Mouse (Mus musculus): ENCODE measurements around the gene Tmem243. TPM values are rescaled to one million over a fixed set of nuclear protein-coding genes. Genes with fewer than 3 reads are reported as not detected.

The Tmem243 gene
- 10 to 100 TPM in 1 of 2 experiments, 1 to 10 TPM in 1; 9.5 to 12.2 TPM for total RNA-seq (2021)

GRCm38 (mm10) chr5:9100207-9100848 is at the start of gene Tmem243:
Gene Tmem243, plus strand, starts transcription at chr5:9100668.
- peak; percentile 88 to 90 for DNase-seq (ENCODE audit: low spot score in 2 of 2)
- intact Hi-C loops (cut with DNase I), result loop anchor here (5.0 kb wide), 1 partner anchor 103 kb away; the partner anchor contains the start of gene Crot

GRCm38 (mm10) chr5:9056020-9056660 is 44.3 kb upstream of the Tmem243 start:
- intact Hi-C loops (cut with DNase I), result no loop called here
- DNase-seq (ENCODE audit: low spot score in 2 of 2), result peak; percentile 76 to 84

- DNase-seq (ENCODE audit: low spot score in 2 of 2), result no peak
- intact Hi-C loops (cut with DNase I), result no loop called here
Measured at GRCm38 (mm10) chr5:9057277-9057879, 43.1 kb upstream of the Tmem243 start.

GRCm38 (mm10) chr5:9059303-9060023 is 41.0 kb upstream of the Tmem243 start:
- DNase-seq (ENCODE audit: low spot score in 2 of 2), result peak in 1 of 2 experiments; percentile 6
- intact Hi-C loops (cut with DNase I), result loop anchor here (10.0 kb wide), 1 partner anchor 365 kb away; no protein-coding TSS in a partner anchor

GRCm38 (mm10) chr5:9060228-9060627 is 40.2 kb upstream of the Tmem243 start:
- intact Hi-C loops (cut with DNase I), result loop anchor here (10.0 kb wide), 1 partner anchor 365 kb away; no protein-coding TSS in a partner anchor
- DNase-seq (ENCODE audit: low spot score in 2 of 2), result no peak

GRCm38 (mm10) chr5:9064217-9064616 is 36.3 kb upstream of the Tmem243 start:
- no peak for DNase-seq (ENCODE audit: low spot score in 2 of 2)
- intact Hi-C loops (cut with DNase I), result loop anchor here (10.0 kb wide), 1 partner anchor 361 kb away; no protein-coding TSS in a partner anchor

GRCm38 (mm10) chr5:9068886-9069285 is 31.6 kb upstream of the Tmem243 start:
- intact Hi-C loops (cut with DNase I), result loop anchor here (10.0 kb wide), 1 partner anchor 356 kb away; no protein-coding TSS in a partner anchor

GRCm38 (mm10) chr5:9069599-9070209 is 30.8 kb upstream of the Tmem243 start:
- intact Hi-C loops (cut with DNase I), result loop anchor here (10.0 kb wide), 1 partner anchor 355 kb away; no protein-coding TSS in a partner anchor
- DNase-seq (ENCODE audit: low spot score in 2 of 2), result no peak

More at GRCm38 (mm10) chr5:9068886-9069285, 31.6 kb upstream of the Tmem243 start:
- peak; percentile 31 to 74 for DNase-seq (ENCODE audit: low spot score in 2 of 2)

GRCm38 (mm10) chr5:9071360-9071759 is 29.1 kb upstream of the Tmem243 start:
- intact Hi-C loops (cut with DNase I), result no loop called here
- DNase-seq (ENCODE audit: low spot score in 2 of 2), result no peak

GRCm38 (mm10) chr5:9073177-9073854 is 27.2 kb upstream of the Tmem243 start:
- DNase-seq (ENCODE audit: low spot score in 2 of 2), result peak in 1 of 2 experiments; percentile 29
- intact Hi-C loops (cut with DNase I), result loop anchor here (2.0 kb wide), 1 partner anchor 39 kb away; no protein-coding TSS in a partner anchor

GRCm38 (mm10) chr5:9079773-9080501 is 20.5 kb upstream of the Tmem243 start:
- intact Hi-C loops (cut with DNase I), result no loop called here

GRCm38 (mm10) chr5:9086924-9087719 is 13.3 kb upstream of the Tmem243 start:
- no peak for DNase-seq (ENCODE audit: low spot score in 2 of 2)
- intact Hi-C loops (cut with DNase I), result no loop called here

More at GRCm38 (mm10) chr5:9079773-9080501, 20.5 kb upstream of the Tmem243 start:
- DNase-seq (ENCODE audit: low spot score in 2 of 2), result no peak

GRCm38 (mm10) chr5:9090493-9091106 is 9.9 kb upstream of the Tmem243 start:
- DNase-seq (ENCODE audit: low spot score in 2 of 2), result no peak
- intact Hi-C loops (cut with DNase I), result no loop called here

- intact Hi-C loops (cut with DNase I), result no loop called here
- DNase-seq (ENCODE audit: low spot score in 2 of 2), result no peak
Measured at GRCm38 (mm10) chr5:9092716-9093115, 7.8 kb upstream of the Tmem243 start.

GRCm38 (mm10) chr5:9093490-9093889 is 7.0 kb upstream of the Tmem243 start:
- intact Hi-C loops (cut with DNase I), result no loop called here

More at GRCm38 (mm10) chr5:9093490-9093889, 7.0 kb upstream of the Tmem243 start:
- DNase-seq (ENCODE audit: low spot score in 2 of 2), result no peak
